Mouse (Mus musculus): ENCODE measurements around the gene Arhgap15. TPM values are rescaled to one million over a fixed set of nuclear protein-coding genes. Genes with fewer than 3 reads are reported as not detected.

The Arhgap15 gene
- polyA plus RNA-seq (2012; rRNA removed) = 1.4 and 2.5 TPM in 2 replicates
- 4.3 and 5.6 TPM in 2 replicates for polyA plus RNA-seq (2014; fragmentation: Nextera tagmentation; extraction: Ambion mirVana)

DNA sequence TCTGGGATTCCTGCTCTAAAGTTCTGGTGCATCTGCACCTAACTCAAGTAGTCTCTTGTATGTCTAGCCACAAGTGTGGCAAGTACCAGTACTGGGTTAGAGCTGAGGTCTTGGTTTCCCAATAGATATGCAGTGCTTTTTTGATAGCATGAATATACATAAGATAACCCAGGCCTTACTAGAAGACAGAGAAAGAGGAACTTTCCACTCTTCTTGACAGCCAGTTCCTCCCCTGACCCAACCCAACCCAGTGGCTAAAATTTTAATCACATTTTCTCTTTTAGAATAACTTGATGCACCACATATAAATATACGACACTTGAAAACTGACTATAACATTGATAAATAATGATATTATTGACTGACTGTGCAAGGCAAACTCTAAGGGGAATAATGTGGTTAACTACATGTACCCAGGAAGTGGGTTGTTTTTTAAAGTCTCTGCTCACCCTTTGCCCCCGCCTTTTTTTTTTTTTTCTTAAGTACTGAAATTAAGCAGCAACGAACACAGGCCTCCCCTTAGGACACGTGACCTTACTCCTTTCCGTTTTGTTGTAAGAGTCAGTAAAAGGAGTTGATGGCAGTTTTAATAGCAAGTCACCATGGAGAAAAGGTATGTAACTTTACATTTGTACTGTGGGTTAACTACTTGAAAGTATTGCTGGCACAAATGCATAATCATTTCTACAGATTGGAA lies at the start of gene Arhgap15:
Gene Arhgap15 (plus strand): TSS at position 538 of the 697 bp plus-strand sequence.
- peak within 1 kb of the TSS; percentile 32 for H3K9ac ChIP-seq (replicated peaks)
- H3K4me3 ChIP-seq (ENCODE audit: insufficient read depth in 1 of 2, low read depth in 2 of 2, low read length in 2 of 2) = peak within 1 kb of the TSS in 1 of 2 experiments; percentile 34; a peak in 2 of 4 replicates
- no peaks in the 10 kb centered on the region for H3K9me3 ChIP-seq (ENCODE audit: control insufficient read depth, low read length)
- no peak within 1 kb of the TSS; the same call in 1 of the 2 replicates for H3K27ac ChIP-seq
- peak; percentile 70 for ATAC-seq (ENCODE audit: insufficient read depth)
- DNase-seq (ENCODE audit: low read depth in 3 of 3, low spot score in 3 of 3) = peak in 2 of 3 experiments; percentile 22 to 30
- WGBS (ENCODE audit: insufficient replicate concordance) = 15% methylated on average over 5 of the region's 5 CpGs
- peak within 1 kb of the TSS; percentile 54 for H3K4me2 ChIP-seq (ENCODE audit: low read depth)
- peaks cover 3 to 15% of the 10 kb centered on the region in 2 experiments; a peak in 3 of 4 replicates for H3K4me1 ChIP-seq (replicated peaks; ENCODE audit: control insufficient read depth in 2 of 2, insufficient read depth in 2 of 2, low read length in 1 of 2)
- H3K27me3 ChIP-seq (ENCODE audit: control insufficient read depth, insufficient read depth, low read length) = no peaks in the 10 kb centered on the region
- H3K36me3 ChIP-seq (replicated peaks; ENCODE audit: control insufficient read depth, insufficient read depth, low read depth) = no peaks in the 10 kb centered on the region
- TF ChIP-seq EP300 (IDR thresholded peaks at IDR 0.05; ENCODE audit: low read depth) (no peak), CTCF (IDR thresholded peaks at IDR 0.05; ENCODE audit: low read depth) (no peak)

DNA sequence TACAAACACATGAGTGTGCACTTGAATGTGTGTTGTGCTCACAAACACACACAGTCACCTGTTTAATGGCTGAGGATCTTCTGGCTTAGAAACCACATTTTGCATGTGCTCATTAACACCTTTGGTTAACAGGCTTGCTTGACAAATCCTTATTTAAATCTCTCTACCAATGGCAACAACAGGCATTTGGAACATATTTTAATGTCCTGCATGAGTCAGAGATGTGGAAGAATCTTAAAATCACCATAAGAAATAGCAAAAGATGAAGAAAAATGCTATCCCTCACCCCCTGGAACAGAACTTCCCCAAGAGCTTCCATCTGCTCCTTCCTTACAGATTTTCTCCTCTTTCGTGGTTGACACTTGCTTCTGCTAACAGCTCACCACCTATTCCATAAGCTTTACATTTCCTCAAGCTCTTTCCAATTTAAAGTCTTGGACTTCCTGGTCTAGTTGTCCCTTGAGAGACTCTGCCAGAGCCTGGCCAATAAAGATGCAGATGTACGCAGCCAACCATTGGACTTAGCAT lies 35.9 kb upstream of the Arhgap15 start:
- H3K27ac ChIP-seq = no peak overlapping the region
- 62% methylated on average over 2 of the region's 2 CpGs for WGBS (ENCODE audit: insufficient replicate concordance)

DNA sequence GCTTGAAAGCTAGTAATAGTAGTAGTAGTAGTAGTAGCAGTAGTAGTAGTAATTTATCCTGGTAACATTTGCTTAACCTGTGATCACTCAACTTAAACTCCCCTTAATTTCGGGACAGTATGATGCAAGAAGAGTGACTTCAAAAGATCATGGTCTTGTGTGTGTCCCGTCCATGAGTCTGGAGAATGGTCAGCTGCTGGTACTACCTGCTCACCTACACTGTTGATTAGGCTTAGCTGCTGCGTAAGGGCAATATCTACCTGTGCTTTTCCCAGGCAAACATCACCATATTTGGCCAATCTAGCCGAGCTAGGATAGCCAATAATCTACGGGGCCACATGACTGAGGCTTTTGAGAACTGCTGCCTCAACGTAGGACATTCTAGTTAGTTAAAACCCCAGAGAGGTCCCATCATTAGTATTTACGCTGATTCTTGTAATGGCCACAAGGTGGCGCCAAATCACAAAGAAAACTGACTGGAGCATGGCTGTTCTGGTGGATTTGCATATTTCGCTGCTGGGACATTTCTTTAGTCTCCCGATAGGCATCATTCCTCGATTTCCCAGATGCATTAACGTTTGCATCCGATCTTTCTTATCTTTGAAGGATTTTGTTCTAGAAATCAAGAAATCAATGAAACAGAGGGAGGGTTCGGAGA lies 26.0 kb upstream of the Arhgap15 start:
- WGBS (ENCODE audit: insufficient replicate concordance) = 16% methylated on average over 14 of the region's 14 CpGs
- DNase-seq (ENCODE audit: low read depth in 3 of 3, low spot score in 3 of 3) (peak; percentile 34 to 49 (median 41)), ATAC-seq (ENCODE audit: insufficient read depth) (no peak)
- Histone ChIP-seq H3K4me2 (ENCODE audit: low read depth) (no peak overlapping the region), H3K27me3 (ENCODE audit: control insufficient read depth, insufficient read depth, low read length) (no peaks in the 10 kb centered on the region), H3K9me3 (ENCODE audit: control insufficient read depth, low read length) (no peaks in the 10 kb centered on the region), H3K36me3 (replicated peaks; ENCODE audit: control insufficient read depth, insufficient read depth, low read depth) (no peaks in the 10 kb centered on the region), H3K4me3 (ENCODE audit: insufficient read depth in 1 of 2, low read depth in 2 of 2, low read length in 2 of 2) (no peak overlapping the region), H3K27ac (no peak overlapping the region), H3K9ac (replicated peaks) (no peak overlapping the region), H3K4me1 (replicated peaks; ENCODE audit: control insufficient read depth in 2 of 2, insufficient read depth in 2 of 2, low read length in 1 of 2) (no peaks in the 10 kb centered on the region)
- TF ChIP-seq CTCF (IDR thresholded peaks at IDR 0.05; ENCODE audit: low read depth) (peak; percentile 78), EP300 (IDR thresholded peaks at IDR 0.05; ENCODE audit: low read depth) (no peak)

More for the DNA sequence above, 35.9 kb upstream of the Arhgap15 start:
- no peak overlapping the region for H3K4me3 ChIP-seq (ENCODE audit: insufficient read depth in 1 of 2, low read depth in 2 of 2, low read length in 2 of 2)
- no peaks in the 10 kb centered on the region for H3K9me3 ChIP-seq (ENCODE audit: control insufficient read depth, low read length)
- H3K9ac ChIP-seq (replicated peaks) = no peak overlapping the region
- H3K4me2 ChIP-seq (ENCODE audit: low read depth) = no peak overlapping the region
- ATAC-seq (ENCODE audit: insufficient read depth) = no peak
- H3K27me3 ChIP-seq (ENCODE audit: control insufficient read depth, insufficient read depth, low read length) = no peaks in the 10 kb centered on the region
- TF ChIP-seq CTCF (IDR thresholded peaks at IDR 0.05; ENCODE audit: low read depth) = no peak
- TF ChIP-seq EP300 (IDR thresholded peaks at IDR 0.05; ENCODE audit: low read depth) = no peak
- no peaks in the 10 kb centered on the region for H3K36me3 ChIP-seq (replicated peaks; ENCODE audit: control insufficient read depth, insufficient read depth, low read depth)
- DNase-seq (ENCODE audit: low read depth in 3 of 3, low spot score in 3 of 3) = no peak
- no peaks in the 10 kb centered on the region for H3K4me1 ChIP-seq (replicated peaks; ENCODE audit: control insufficient read depth in 2 of 2, insufficient read depth in 2 of 2, low read length in 1 of 2)

DNA sequence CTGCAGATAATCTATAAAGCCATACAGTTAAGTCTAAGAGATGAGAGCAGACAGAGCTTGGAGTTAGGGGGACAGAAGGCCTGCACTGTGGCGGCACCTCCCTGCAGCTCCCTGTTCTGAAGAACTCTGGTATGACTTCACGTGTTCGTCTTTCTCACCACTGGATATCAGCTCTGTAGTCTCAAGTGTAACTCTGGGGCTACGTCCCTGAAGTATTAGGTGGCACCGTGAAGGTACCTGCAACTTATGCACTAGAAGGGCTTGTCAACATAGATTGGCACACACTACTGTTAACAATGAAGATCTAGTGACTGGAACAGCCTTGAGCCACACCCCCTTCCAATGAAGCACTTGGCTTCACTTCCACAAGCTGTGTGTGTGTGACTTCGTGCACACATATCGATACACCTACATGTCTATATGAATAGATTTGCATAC lies 25.5 kb upstream of the Arhgap15 start:
- Histone ChIP-seq H3K4me1 (replicated peaks; ENCODE audit: control insufficient read depth in 2 of 2, insufficient read depth in 2 of 2, low read length in 1 of 2) (no peaks in the 10 kb centered on the region; a peak in 1 of 4 replicates), H3K36me3 (replicated peaks; ENCODE audit: control insufficient read depth, insufficient read depth, low read depth) (no peaks in the 10 kb centered on the region), H3K27ac (no peak overlapping the region), H3K4me3 (ENCODE audit: insufficient read depth in 1 of 2, low read depth in 2 of 2, low read length in 2 of 2) (no peak overlapping the region), H3K9me3 (ENCODE audit: control insufficient read depth, low read length) (no peaks in the 10 kb centered on the region), H3K27me3 (ENCODE audit: control insufficient read depth, insufficient read depth, low read length) (no peaks in the 10 kb centered on the region), H3K9ac (replicated peaks) (no peak overlapping the region), H3K4me2 (ENCODE audit: low read depth) (no peak overlapping the region)
- TF ChIP-seq CTCF (IDR thresholded peaks at IDR 0.05; ENCODE audit: low read depth) (no peak), EP300 (IDR thresholded peaks at IDR 0.05; ENCODE audit: low read depth) (no peak)
- no peak for DNase-seq (ENCODE audit: low read depth in 3 of 3, low spot score in 3 of 3)
- WGBS (ENCODE audit: insufficient replicate concordance) = 57% methylated on average over 7 of the region's 7 CpGs
- no peak for ATAC-seq (ENCODE audit: insufficient read depth)

DNA sequence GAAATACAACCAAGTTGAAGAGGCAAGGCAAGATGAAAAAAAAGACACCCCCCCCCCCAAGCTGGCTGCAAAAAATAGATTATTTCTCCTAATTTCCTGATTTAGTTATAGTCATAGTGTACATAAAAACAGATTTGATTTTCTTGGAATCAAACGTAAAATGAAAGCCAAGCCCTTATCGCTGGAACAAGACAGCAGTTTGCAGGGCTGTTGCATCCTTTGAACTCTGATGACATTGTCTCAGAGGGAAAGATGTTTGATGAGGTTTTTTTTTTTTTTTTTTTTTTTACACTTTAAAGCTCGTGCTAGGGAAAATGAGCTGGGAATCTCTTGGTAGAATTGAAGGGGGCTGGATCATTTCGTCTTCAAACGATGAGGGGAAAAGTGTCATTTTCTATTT lies 21.4 kb upstream of the Arhgap15 start:
- Histone ChIP-seq H3K9me3 (ENCODE audit: control insufficient read depth, low read length) (no peaks in the 10 kb centered on the region), H3K4me2 (ENCODE audit: low read depth) (peak overlapping the region; percentile 55), H3K4me3 (ENCODE audit: insufficient read depth in 1 of 2, low read depth in 2 of 2, low read length in 2 of 2) (no peak overlapping the region), H3K4me1 (replicated peaks; ENCODE audit: control insufficient read depth in 2 of 2, insufficient read depth in 2 of 2, low read length in 1 of 2) (no peaks in the 10 kb centered on the region; a peak in 1 of 4 replicates), H3K27ac (no peak overlapping the region), H3K27me3 (ENCODE audit: control insufficient read depth, insufficient read depth, low read length) (no peaks in the 10 kb centered on the region), H3K36me3 (replicated peaks; ENCODE audit: control insufficient read depth, insufficient read depth, low read depth) (no peaks in the 10 kb centered on the region), H3K9ac (replicated peaks) (no peak overlapping the region)
- WGBS (ENCODE audit: insufficient replicate concordance) = 46% methylated on average over 5 of the region's 5 CpGs
- no peak for ATAC-seq (ENCODE audit: insufficient read depth)
- TF ChIP-seq EP300 (IDR thresholded peaks at IDR 0.05; ENCODE audit: low read depth) = no peak
- no peak for DNase-seq (ENCODE audit: low read depth in 3 of 3, low spot score in 3 of 3)
